Mouse (Mus musculus): ENCODE results near the gene Clns1a. TPM values are rescaled to one million over a fixed set of nuclear protein-coding genes. Genes with fewer than 3 reads are reported as not detected.

Gene Clns1a
- polyA plus RNA-seq, 1 experiment from 2014 or later: 179 TPM

DNA sequence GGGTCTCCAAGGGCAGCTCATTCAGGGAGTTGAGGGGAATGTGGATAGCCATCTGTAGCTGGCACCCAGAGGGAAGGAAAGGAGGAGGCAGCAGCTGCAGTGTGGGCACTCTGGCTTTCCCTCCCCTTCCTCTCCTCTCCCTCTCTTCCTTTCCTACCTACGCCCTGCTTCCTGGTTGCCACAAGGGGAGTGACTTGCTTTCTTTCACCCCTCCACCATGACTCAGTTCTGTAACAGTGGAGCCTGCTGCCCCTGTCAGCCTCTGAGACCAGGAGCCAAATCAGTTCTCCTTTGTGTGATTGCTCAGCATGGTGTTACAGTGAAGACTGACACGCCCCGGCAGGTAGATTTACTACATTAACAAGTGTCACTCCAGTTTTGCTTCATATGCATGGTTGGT, 12.8 kb downstream of the Clns1a start:
- Histone ChIP-seq H3K36me3 (replicated peaks) (peaks cover 13% of the 10 kb centered on the region; the same call in 1 of the 2 replicates), H3K4me2 (no peak overlapping the region), H3K9me3 (no peaks in the 10 kb centered on the region), H3K27ac (no peak overlapping the region), H3K4me1 (no peaks in the 10 kb centered on the region), H3K27me3 (replicated peaks) (no peaks in the 10 kb centered on the region), H3K9ac (no peak overlapping the region), H3K4me3 (no peak overlapping the region)
- ATAC-seq (replicated peaks): no peak
- 92% methylated on average over 3 of the region's 3 CpGs for WGBS

DNA sequence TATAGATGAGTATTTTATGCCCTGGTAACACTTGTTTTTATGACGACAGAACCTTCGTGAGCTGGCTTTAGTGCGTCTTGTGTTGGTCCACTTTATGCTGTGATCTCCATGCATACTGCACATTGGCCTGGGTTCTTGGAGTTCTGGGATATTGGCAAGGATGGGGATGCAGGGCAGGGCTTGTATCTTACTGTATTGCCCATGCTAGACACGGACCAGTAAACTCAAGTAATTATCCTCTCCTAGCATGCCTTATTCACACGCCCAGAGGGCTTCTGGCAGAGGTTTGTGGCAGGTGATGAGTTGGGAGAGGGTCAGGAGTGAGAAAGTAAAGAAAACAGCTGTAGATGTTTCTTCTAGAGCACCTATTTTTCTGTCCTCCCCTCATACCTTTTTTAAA, 18.2 kb downstream of the Clns1a start:
- H3K4me3 ChIP-seq: no peak overlapping the region
- 98% methylated on average over 5 of the region's 5 CpGs for WGBS
- H3K9me3 ChIP-seq: no peaks in the 10 kb centered on the region
- H3K4me1 ChIP-seq: no peaks in the 10 kb centered on the region
- no peaks in the 10 kb centered on the region for H3K27me3 ChIP-seq (replicated peaks)
- H3K9ac ChIP-seq: no peak overlapping the region
- H3K36me3 ChIP-seq (replicated peaks): peaks cover 41% of the 10 kb centered on the region
- no peak overlapping the region for H3K27ac ChIP-seq
- ATAC-seq (replicated peaks): no peak
- no peak overlapping the region for H3K4me2 ChIP-seq

DNA sequence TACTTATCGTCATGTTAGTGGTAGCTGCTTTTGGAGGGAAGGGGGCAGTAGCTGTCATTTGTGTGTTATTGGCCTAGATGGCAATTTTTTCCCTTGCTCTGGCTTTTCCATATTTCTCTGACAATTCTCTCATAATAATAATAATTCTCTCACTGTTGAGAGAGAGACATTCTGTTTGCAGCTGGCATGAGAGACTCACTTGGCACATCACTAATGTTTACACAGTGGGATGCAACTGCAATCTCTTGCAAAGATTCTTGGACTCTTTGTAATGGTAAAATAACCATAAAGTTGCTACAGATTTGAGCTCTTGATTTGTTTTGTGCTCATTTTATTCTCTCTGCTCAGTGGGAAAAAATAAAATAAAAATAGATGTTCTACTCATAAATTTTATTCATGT, 20.9 kb downstream of the Clns1a start:
- Histone ChIP-seq H3K9me3 (no peaks in the 10 kb centered on the region), H3K9ac (no peak overlapping the region), H3K36me3 (replicated peaks) (peaks cover 41% of the 10 kb centered on the region), H3K4me2 (no peak overlapping the region), H3K27ac (no peak overlapping the region), H3K4me3 (no peak overlapping the region), H3K27me3 (replicated peaks) (no peaks in the 10 kb centered on the region), H3K4me1 (no peaks in the 10 kb centered on the region)
- ATAC-seq (replicated peaks): no peak
- WGBS: 96% methylated on average over 1 of the region's 1 CpGs

DNA sequence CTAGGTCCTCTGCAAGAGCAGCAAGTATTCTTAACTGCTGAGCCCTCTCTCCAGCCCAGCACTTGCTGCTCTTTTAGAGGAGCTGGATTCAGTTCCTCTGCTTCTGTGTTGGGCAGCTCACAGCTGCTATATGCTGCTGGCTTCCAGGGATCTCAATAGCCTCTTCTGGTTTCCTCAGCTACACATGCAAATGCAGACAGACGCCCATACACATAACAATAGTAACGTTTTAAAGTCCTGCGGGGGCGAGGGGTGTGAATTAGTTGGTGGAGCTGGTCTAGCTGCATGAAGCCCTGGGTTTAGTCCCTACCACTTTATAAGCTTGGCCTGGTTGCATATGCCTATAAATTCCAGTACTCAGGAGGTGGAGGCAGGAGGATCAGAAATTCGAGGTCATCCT, 22.6 kb downstream of the Clns1a start:
- H3K9ac ChIP-seq: no peak overlapping the region
- H3K9me3 ChIP-seq: no peaks in the 10 kb centered on the region
- no peak overlapping the region for H3K4me3 ChIP-seq
- no peaks in the 10 kb centered on the region for H3K27me3 ChIP-seq (replicated peaks)
- no peak overlapping the region for H3K27ac ChIP-seq
- no peak overlapping the region for H3K4me2 ChIP-seq
- 69% methylated on average over 5 of the region's 5 CpGs for WGBS
- no peak for ATAC-seq (replicated peaks)
- H3K36me3 ChIP-seq (replicated peaks): peaks cover 30% of the 10 kb centered on the region
- H3K4me1 ChIP-seq: no peaks in the 10 kb centered on the region

DNA sequence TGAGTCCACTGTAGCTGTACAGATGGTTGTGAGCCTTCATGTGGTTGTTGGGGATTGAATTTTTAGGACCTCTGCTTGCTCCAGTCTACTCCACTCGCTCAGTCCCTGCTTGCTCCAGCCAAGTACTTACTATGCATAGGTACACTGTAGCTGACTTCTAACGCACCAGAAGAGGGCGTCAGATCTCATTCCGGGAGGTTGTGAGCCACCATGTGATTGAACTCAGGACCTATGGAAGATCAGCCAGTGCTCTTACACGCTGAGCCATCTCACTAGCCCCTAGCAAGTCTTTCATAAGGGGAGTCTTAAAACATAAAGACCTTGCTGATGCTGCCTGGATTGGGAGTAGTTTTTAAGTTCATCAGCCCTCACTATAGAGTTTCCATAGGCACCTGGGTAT, 23.7 kb downstream of the Clns1a start:
- Histone ChIP-seq H3K27me3 (replicated peaks) (no peaks in the 10 kb centered on the region), H3K9me3 (no peaks in the 10 kb centered on the region), H3K4me1 (no peaks in the 10 kb centered on the region), H3K36me3 (replicated peaks) (peaks cover 19% of the 10 kb centered on the region), H3K9ac (no peak overlapping the region), H3K4me3 (no peak overlapping the region), H3K27ac (no peak overlapping the region), H3K4me2 (no peak overlapping the region)
- ATAC-seq (replicated peaks): no peak
- 79% methylated on average over 5 of the region's 5 CpGs for WGBS

DNA sequence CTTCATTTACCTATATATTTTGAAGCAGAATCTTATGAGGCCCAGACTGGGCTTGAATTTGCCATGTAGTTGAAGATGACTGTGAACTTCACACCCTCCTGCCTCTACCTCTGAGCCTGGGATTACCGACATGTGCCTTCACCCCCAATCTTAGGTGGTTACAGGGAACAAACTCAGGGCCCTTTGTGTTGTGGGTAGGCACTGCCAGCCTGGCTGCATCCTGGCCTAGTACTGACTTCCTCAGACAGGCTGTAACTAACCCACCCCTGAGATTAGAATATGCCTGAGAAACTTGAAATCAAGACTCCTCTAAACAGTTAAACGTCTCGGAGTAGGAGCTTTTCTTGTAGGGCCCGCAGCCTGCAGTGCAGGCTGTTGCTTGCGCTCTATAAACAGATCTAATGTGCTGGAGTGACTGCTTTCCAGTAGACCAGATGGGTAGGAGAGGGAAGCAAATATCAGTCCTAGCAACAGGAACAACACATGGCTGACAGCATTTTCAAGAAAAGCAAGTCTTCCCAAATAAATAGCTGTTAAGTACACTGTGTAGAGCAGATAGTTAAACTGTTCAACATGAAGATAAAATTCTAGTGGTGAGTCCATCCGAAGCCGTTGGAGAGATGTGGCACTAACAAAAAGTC, 26.0 kb downstream of the Clns1a start:
- no peak overlapping the region for H3K4me3 ChIP-seq
- no peak overlapping the region for H3K9ac ChIP-seq
- H3K4me1 ChIP-seq: no peaks in the 10 kb centered on the region
- ATAC-seq (replicated peaks): no peak
- 91% methylated on average over 7 of the region's 7 CpGs for WGBS
- H3K27me3 ChIP-seq (replicated peaks): no peaks in the 10 kb centered on the region
- no peaks in the 10 kb centered on the region for H3K9me3 ChIP-seq
- H3K27ac ChIP-seq: no peak overlapping the region
- H3K36me3 ChIP-seq (replicated peaks): peaks cover 8% of the 10 kb centered on the region
- H3K4me2 ChIP-seq: no peak overlapping the region

DNA sequence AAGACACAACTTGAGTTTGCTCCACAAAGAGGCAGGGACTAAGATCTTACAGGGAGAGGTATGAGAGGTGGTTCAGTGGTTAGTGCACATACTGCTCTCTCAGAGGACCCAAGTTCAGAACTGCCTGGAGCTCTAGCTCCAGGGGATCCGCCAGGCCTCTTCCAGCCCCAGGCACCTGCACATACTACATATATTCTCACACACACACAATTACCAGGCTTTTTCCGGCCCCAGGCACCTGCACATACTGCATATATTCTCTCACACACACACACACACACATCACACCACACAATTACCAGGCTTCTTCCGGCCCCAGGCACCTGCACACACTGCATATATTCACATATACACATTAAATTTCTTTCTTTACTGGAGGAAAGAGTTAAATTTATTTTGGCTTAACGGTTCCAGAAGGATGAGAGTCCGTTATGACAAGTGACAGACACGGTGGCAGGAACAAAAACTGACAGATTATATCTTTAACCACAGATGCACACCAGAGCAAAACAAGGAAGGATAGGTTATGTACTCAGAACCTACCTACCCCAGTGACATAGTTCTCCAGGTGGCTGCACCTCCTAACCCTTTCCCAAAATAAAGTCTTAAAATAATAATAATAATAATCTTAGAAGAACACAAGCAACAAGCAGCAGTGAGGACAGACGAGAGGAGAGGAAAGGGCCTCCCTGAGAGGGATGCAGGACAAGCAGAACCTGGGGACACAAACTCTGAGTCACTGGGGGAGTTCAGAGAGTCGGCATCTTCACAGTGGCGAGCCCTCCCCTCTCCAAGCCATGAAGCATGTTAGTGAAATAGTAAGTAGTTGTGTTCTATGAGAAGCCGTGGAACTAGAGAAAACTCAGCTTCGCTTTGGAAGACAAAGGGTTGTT, 27.5 kb downstream of the Clns1a start:
- H3K4me3 ChIP-seq: no peak overlapping the region
- peaks cover under 1% of the 10 kb centered on the region for H3K4me1 ChIP-seq
- H3K27ac ChIP-seq: no peak overlapping the region
- ATAC-seq (replicated peaks): no peak
- H3K9me3 ChIP-seq: no peaks in the 10 kb centered on the region
- no peak overlapping the region for H3K9ac ChIP-seq
- peaks cover 3% of the 10 kb centered on the region for H3K36me3 ChIP-seq (replicated peaks)
- no peak overlapping the region for H3K4me2 ChIP-seq
- WGBS: 89% methylated on average over 11 of the region's 11 CpGs
- H3K27me3 ChIP-seq (replicated peaks): no peaks in the 10 kb centered on the region

DNA sequence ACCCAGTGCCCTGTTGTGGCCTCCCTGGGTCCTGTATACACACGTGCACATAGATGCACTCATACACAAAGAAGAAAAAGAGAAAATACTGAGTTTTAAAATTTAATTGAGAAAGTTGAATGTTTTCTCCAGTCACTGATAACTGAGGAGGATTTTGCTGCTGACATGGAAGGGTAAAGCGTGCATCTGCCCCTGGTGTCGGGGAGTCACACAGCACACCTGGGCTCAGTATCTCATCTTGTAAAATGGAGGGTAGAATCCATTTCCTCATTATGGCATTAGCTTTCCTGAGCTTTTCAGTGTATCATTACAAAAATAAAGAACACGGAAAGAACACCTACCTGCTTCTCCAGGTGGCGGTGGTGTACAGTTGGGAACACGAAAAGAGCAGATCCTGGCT, 29.0 kb downstream of the Clns1a start:
- Histone ChIP-seq H3K4me2 (no peak overlapping the region), H3K4me1 (peaks cover 5% of the 10 kb centered on the region), H3K36me3 (replicated peaks) (no peaks in the 10 kb centered on the region; the same call in 1 of the 2 replicates), H3K9me3 (no peaks in the 10 kb centered on the region), H3K4me3 (no peak overlapping the region), H3K27ac (no peak overlapping the region), H3K27me3 (replicated peaks) (no peaks in the 10 kb centered on the region), H3K9ac (no peak overlapping the region)
- no peak for ATAC-seq (replicated peaks)
- 97% methylated on average over 6 of the region's 6 CpGs for WGBS

DNA sequence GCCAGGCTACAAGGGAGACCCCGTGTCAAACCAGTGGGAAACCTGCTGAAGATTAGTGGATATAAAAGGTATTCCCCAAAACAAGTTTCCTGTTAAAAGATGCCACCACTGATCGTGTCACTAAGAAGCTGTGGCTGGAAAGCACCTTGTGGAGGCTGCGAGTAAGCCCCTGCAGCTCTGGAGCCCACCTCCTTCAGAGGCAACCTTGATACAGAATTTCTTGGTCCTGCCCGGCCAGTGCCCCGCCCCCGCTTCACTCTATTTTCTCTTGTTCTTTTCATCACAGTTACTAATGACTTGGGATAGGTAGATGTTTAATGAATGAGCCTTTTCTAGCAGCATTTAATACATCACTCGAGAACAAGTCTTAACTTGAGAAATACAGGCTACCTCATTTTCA, 29.6 kb downstream of the Clns1a start:
- H3K36me3 ChIP-seq (replicated peaks): no peaks in the 10 kb centered on the region
- no peak overlapping the region for H3K9ac ChIP-seq
- peaks cover 5% of the 10 kb centered on the region for H3K4me1 ChIP-seq
- ATAC-seq (replicated peaks): no peak
- WGBS: 79% methylated on average over 7 of the region's 7 CpGs
- H3K9me3 ChIP-seq: no peaks in the 10 kb centered on the region
- H3K4me2 ChIP-seq: no peak overlapping the region
- no peak overlapping the region for H3K27ac ChIP-seq
- no peak overlapping the region for H3K4me3 ChIP-seq
- no peaks in the 10 kb centered on the region for H3K27me3 ChIP-seq (replicated peaks)

DNA sequence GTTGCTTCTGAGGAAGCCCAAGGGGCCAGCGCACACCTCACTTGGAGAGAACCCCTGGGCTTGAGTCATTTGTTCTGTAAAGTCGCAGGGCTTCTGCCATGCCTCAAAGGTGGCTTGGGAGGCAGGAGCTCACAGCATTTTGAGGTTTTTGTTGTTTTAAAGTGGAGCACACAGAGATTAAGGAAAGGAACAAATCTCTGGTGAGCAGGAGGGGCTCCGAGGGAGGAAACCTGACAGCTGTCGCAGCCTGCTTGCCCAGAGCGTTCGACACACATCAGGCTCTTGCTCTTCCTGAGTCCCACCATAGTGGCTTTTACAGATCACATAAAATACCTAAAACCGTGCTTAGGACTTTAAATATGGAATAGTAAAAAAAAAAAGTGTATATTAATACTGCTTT, 30.3 kb downstream of the Clns1a start:
- no peak for ATAC-seq (replicated peaks)
- H3K9ac ChIP-seq: no peak overlapping the region
- WGBS: 62% methylated on average over 7 of the region's 7 CpGs
- no peak overlapping the region for H3K4me2 ChIP-seq
- H3K4me1 ChIP-seq: peaks cover 5% of the 10 kb centered on the region
- H3K4me3 ChIP-seq: no peak overlapping the region
- H3K36me3 ChIP-seq (replicated peaks): no peaks in the 10 kb centered on the region
- H3K27ac ChIP-seq: no peak overlapping the region
- H3K27me3 ChIP-seq (replicated peaks): no peaks in the 10 kb centered on the region
- H3K9me3 ChIP-seq: no peaks in the 10 kb centered on the region

DNA sequence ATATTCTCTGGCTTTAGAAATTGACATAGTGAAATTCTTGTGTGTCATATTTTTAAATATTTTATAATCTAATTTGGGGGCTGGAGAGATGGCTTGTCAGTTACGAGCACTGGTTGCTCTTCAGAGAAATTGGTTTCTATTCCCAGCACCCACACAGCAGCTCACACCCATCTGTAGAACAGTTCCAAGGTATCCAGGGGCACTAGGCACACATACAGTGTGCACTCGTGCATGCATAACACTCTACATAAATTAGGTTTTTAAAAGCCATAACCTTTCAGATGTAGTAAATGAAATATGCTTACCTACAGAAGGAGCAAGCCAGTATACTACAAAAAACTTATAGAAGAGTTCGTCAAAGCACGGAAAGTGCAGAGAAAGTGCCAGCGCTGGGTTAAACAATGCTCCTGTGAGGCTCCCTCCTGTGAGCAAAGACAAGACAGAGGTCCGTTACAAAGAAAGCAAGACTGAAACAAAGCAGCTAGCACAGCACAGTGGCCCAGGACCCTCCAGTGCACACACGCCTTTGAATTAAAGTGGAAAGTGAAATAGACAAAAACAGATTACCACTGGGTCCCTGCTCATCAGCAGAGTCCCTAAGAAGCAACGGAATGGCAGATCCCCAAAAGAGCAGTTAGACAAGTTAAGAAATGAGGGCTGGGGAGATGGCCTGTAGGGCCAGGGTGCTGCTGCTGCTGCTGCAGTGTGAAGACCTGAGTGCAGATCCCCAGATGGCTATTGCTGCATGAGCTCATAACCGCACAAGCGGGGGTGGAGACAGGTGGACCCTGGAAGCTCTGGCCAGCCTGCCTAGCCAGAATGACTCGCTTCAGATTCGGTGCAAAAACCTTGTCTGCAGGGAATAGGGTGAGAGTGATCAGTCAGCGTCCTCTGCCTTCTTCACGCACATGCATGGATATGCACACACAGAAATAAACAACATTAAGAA, 32.5 kb downstream of the Clns1a start:
- no peak for ATAC-seq (replicated peaks)
- 28% methylated on average over 14 of the region's 14 CpGs for WGBS
- H3K4me2 ChIP-seq: no peak overlapping the region
- no peaks in the 10 kb centered on the region for H3K27me3 ChIP-seq (replicated peaks)
- no peaks in the 10 kb centered on the region for H3K9me3 ChIP-seq
- peaks cover 5% of the 10 kb centered on the region for H3K4me1 ChIP-seq
- H3K4me3 ChIP-seq: no peak overlapping the region
- no peak overlapping the region for H3K9ac ChIP-seq
- no peaks in the 10 kb centered on the region for H3K36me3 ChIP-seq (replicated peaks)
- no peak overlapping the region for H3K27ac ChIP-seq

DNA sequence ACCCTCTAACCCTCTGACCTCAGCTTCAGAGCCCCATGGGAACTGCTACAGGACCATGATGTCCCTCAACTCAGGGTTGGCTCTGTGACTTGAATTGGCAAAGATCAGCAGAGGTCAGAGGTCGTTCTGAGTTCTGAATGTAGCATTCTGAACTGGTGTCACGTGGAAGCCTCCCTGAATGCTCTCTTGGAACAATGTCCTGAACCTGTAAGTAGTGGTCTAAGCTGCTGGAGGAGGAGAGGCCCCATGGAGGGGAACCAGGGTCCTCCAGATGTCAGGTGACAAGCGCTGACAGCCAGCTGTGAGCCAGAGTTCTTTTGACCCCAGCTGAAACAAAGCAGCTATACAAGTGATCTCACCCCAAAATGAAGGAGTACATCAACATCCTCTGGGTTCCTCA, 34.0 kb downstream of the Clns1a start:
- no peak overlapping the region for H3K4me2 ChIP-seq
- H3K9me3 ChIP-seq: no peaks in the 10 kb centered on the region
- H3K4me3 ChIP-seq: no peak overlapping the region
- no peak overlapping the region for H3K27ac ChIP-seq
- no peaks in the 10 kb centered on the region for H3K36me3 ChIP-seq (replicated peaks)
- peaks cover 5% of the 10 kb centered on the region for H3K4me1 ChIP-seq
- WGBS: 30% methylated on average over 3 of the region's 3 CpGs
- ATAC-seq (replicated peaks): no peak
- no peak overlapping the region for H3K9ac ChIP-seq
- H3K27me3 ChIP-seq (replicated peaks): no peaks in the 10 kb centered on the region

Data from midbrain, embryonic 15.5 days (tissue).